Mouse (Mus musculus) forebrain, embryonic 11.5 days (tissue): ENCODE measurements around the gene Fxyd1. TPM values are rescaled to one million over a fixed set of nuclear protein-coding genes. Genes with fewer than 3 reads are reported as not detected.

Source experiments
- ATAC-seq: fragments of 200-750 bp; cut with Nextera tagmentation; replicated peaks from 2 replicates; pipeline ENCODE4 v1.8.0; 2017; ENCODE audit warnings: moderate TSS enrichment; ENCODE audit not compliant: low FRiP score
- DNase-seq: peaks from one replicate; pipeline ENCODE4 v3.0.0-alpha.2; 2017; ENCODE audit warnings: low spot score
- H3K27ac ChIP-seq: fragments of 300-500 bp; sonication (generic); 2 replicates; pipeline ENCODE4 v1.5.1; 2014; ENCODE audit warnings: low read depth, low read length
- H3K27me3 ChIP-seq: fragments of 300-500 bp; sonication (generic); 2 replicates; pipeline ENCODE4 v1.6.1; 2014; ENCODE audit warnings: mild to moderate bottlenecking, low read length, mixed read lengths; ENCODE audit not compliant: control insufficient read depth, insufficient read depth
- H3K36me3 ChIP-seq: fragments of 300-500 bp; sonication (generic); 2 replicates; pipeline ENCODE4 v1.6.1; 2014; ENCODE audit warnings: mild to moderate bottlenecking, low read length, moderate library complexity, mixed read lengths; ENCODE audit not compliant: control insufficient read depth, insufficient read depth
- H3K4me1 ChIP-seq: fragments of 300-500 bp; sonication (generic); replicated peaks from 2 replicates; pipeline ENCODE4 v1.6.1; 2014; ENCODE audit warnings: low read length, mixed read lengths; ENCODE audit not compliant: control insufficient read depth, insufficient read depth
- H3K4me2 ChIP-seq: fragments of 300-500 bp; sonication (generic); 2 replicates; pipeline ENCODE4 v1.6.1; 2014; ENCODE audit warnings: low read depth, mild to moderate bottlenecking, low read length, moderate library complexity, mixed read lengths; ENCODE audit not compliant: severe bottlenecking
- H3K4me3 ChIP-seq: fragments of 300-500 bp; sonication (generic); 2 replicates; pipeline ENCODE4 v1.5.1; 2014; ENCODE audit warnings: low read depth, low read length
- H3K9ac ChIP-seq: fragments of 300-500 bp; sonication (generic); 2 replicates; pipeline ENCODE4 v1.6.1; 2014; ENCODE audit warnings: low read length
- H3K9me3 ChIP-seq: fragments of 300-500 bp; sonication (generic); 2 replicates; pipeline ENCODE4 v1.6.1; 2016; ENCODE audit warnings: low read length, mixed read lengths; ENCODE audit not compliant: control insufficient read depth
- WGBS: fragments of 180-500 bp; shearing (Covaris S2); extraction: QIAGEN DNeasy Blood & Tissue Kit; methylation state at CpG from one replicate; pipeline ENCODE4 v1.1.7; 2014; 5-methylcytosine and 5-hydroxymethylcytosine counted together
- polyA plus RNA-seq: library from polyadenylated mRNA; unstranded; fragments of >200 nt; fragmentation: Nextera tagmentation; extraction: Ambion mirVana; gene quantifications from 2 replicates; pipeline ENCODE4 v1.2.1, GENCODE M21; 2014

Gene Fxyd1
- polyA plus RNA-seq, 1 experiment from 2014 or later: 2.9 TPM

- WGBS: 25% methylated on average over 12 of the region's 12 CpGs
- H3K4me2 ChIP-seq: no peak overlapping the region
- no peak for ATAC-seq
These were observed 37.9 kb upstream of the Fxyd1 start for GRCm38 (mm10) chr7:31094774-31095501.

DNA sequence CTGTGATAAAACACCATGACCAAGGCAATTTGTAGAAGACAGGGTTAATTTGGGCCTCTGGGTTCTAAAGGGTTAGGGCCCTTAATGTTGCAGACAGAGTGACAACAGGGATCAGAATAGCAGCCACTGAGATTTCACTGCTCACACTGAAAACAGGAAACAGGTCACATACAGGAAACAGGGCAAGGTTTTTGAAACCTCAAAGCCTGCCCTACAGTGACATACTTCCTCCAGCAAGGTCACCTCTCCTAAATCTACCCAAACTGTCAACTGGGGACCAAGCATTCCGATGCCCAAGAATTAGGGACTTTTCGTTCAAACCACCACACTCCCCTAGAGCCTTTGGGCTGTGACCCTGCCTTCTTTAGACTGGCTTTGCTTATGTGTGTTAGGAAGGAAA, 32.7 kb upstream of the Fxyd1 start:
- H3K27me3 ChIP-seq: no peaks in the 10 kb centered on the region
- DNase-seq (no peak), ATAC-seq (no peak)
- H3K27ac ChIP-seq: no peak overlapping the region
- H3K4me3 ChIP-seq: no peak overlapping the region
- no peaks in the 10 kb centered on the region for H3K36me3 ChIP-seq
- 0 out of 2 replicates have a peak, but pooled peaks cover 3% of the 10 kb centered on the region for H3K4me1 ChIP-seq
- H3K4me2 ChIP-seq: no peak overlapping the region
- 98% methylated on average over 2 of the region's 2 CpGs for WGBS
- H3K9ac ChIP-seq: no peak overlapping the region
- no peaks in the 10 kb centered on the region for H3K9me3 ChIP-seq

More at GRCm38 (mm10) chr7:31094774-31095501, 37.9 kb upstream of the Fxyd1 start:
- H3K4me1 ChIP-seq: no peaks in the 10 kb centered on the region
- no peak overlapping the region for H3K27ac ChIP-seq
- H3K9ac ChIP-seq: no peak overlapping the region
- H3K36me3 ChIP-seq: no peaks in the 10 kb centered on the region
- no peak overlapping the region for H3K4me3 ChIP-seq
- no peaks in the 10 kb centered on the region for H3K9me3 ChIP-seq
- no peak for DNase-seq
- no peaks in the 10 kb centered on the region for H3K27me3 ChIP-seq

- no peaks in the 10 kb centered on the region for H3K9me3 ChIP-seq
- ATAC-seq (no peak), DNase-seq (no peak)
- WGBS: 60% methylated on average over 3 of the region's 3 CpGs
- no peak overlapping the region for H3K4me3 ChIP-seq
- H3K4me1 ChIP-seq: 0 out of 2 replicates have a peak, but pooled peaks cover 3% of the 10 kb centered on the region
- H3K27me3 ChIP-seq: no peaks in the 10 kb centered on the region
- H3K36me3 ChIP-seq: no peaks in the 10 kb centered on the region
- no peak overlapping the region for H3K9ac ChIP-seq
- no peak overlapping the region for H3K27ac ChIP-seq
- H3K4me2 ChIP-seq: no peak overlapping the region
These were observed 31.2 kb upstream of the Fxyd1 start for GRCm38 (mm10) chr7:31088206-31088605.

GRCm38 (mm10) chr7:31087262-31087661, 30.3 kb upstream of the Fxyd1 start:
- WGBS: 84% methylated on average over 2 of the region's 2 CpGs
- no peak for DNase-seq

GRCm38 (mm10) chr7:31086175-31086755, 29.3 kb upstream of the Fxyd1 start:
- no peaks in the 10 kb centered on the region for H3K9me3 ChIP-seq
- H3K36me3 ChIP-seq: no peaks in the 10 kb centered on the region
- 0 out of 2 replicates have a peak, but pooled peaks cover 3% of the 10 kb centered on the region for H3K4me1 ChIP-seq
- H3K27ac ChIP-seq: no peak overlapping the region
- 93% methylated on average over 9 of the region's 9 CpGs for WGBS
- ATAC-seq (no peak), DNase-seq (no peak)
- no peak overlapping the region for H3K4me2 ChIP-seq
- H3K9ac ChIP-seq: no peak overlapping the region
- H3K27me3 ChIP-seq: no peaks in the 10 kb centered on the region
- H3K4me3 ChIP-seq: no peak overlapping the region

More at GRCm38 (mm10) chr7:31087262-31087661, 30.3 kb upstream of the Fxyd1 start:
- no peaks in the 10 kb centered on the region for H3K36me3 ChIP-seq
- no peak overlapping the region for H3K4me2 ChIP-seq
- H3K27me3 ChIP-seq: no peaks in the 10 kb centered on the region
- H3K9ac ChIP-seq: no peak overlapping the region
- H3K4me3 ChIP-seq: no peak overlapping the region
- H3K4me1 ChIP-seq: 0 out of 2 replicates have a peak, but pooled peaks cover 3% of the 10 kb centered on the region
- no peak for ATAC-seq
- no peak overlapping the region for H3K27ac ChIP-seq
- no peaks in the 10 kb centered on the region for H3K9me3 ChIP-seq

DNA sequence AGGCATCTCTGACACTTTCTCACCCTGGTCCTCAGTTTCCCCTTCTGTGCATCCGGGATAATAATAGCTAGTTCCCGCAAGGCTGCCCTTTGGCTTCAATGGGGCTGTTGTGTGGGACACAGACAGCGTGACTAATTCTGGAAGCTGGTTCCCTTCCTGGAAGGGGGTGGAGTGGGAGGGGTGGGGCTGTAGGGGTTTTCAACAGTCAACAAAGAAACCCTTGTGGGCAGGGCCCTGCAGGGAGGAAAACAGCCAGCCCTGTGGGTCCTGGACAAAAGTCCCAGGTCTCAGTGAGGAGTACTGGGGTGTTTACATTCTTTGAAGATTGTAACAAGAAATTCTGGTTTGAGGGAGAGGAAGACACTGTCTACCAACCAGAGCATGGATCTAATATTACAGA, 28.2 kb upstream of the Fxyd1 start:
- Histone ChIP-seq H3K4me3 (no peak overlapping the region), H3K9me3 (no peaks in the 10 kb centered on the region), H3K36me3 (no peaks in the 10 kb centered on the region), H3K27ac (no peak overlapping the region), H3K9ac (no peak overlapping the region), H3K4me1 (0 out of 2 replicates have a peak, but pooled peaks cover 3% of the 10 kb centered on the region), H3K4me2 (no peak overlapping the region), H3K27me3 (no peaks in the 10 kb centered on the region)
- no peak for DNase-seq
- ATAC-seq: 0 out of 2 replicates have a peak, but pooled peaks have one; percentile 27
- WGBS: 24% methylated on average over 3 of the region's 3 CpGs

DNA sequence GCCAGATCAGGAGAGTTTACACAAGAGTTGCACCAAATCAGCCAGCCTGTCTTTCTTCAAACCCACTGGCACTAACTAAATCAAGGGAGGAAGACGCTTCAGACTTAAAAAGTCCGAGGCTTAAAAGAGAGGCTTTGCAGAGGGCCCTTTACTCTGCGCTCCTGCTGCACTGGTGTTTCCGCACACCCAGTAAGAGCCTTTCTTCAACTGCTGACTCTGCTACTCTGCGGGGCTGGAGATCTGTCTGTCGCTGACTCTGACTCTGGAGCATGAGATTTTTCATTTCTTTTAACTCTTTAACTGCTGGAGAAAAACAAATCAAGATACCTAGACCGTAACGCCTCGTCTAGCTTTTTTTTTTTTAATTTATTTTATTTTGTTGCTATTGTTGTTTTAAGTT, 27.1 kb upstream of the Fxyd1 start:
- Histone ChIP-seq H3K4me3 (no peak overlapping the region), H3K27ac (no peak overlapping the region), H3K36me3 (no peaks in the 10 kb centered on the region), H3K27me3 (no peaks in the 10 kb centered on the region), H3K4me1 (0 out of 2 replicates have a peak, but pooled peaks cover 3% of the 10 kb centered on the region), H3K4me2 (no peak overlapping the region), H3K9ac (no peak overlapping the region), H3K9me3 (no peaks in the 10 kb centered on the region)
- ATAC-seq (no peak), DNase-seq (no peak)
- 57% methylated on average over 9 of the region's 9 CpGs for WGBS

GRCm38 (mm10) chr7:31082831-31083588, 26.0 kb upstream of the Fxyd1 start:
- DNase-seq (no peak), ATAC-seq (no peak)
- Histone ChIP-seq H3K4me1 (0 out of 2 replicates have a peak, but pooled peaks cover 3% of the 10 kb centered on the region), H3K36me3 (no peaks in the 10 kb centered on the region), H3K27ac (no peak overlapping the region), H3K9me3 (no peaks in the 10 kb centered on the region), H3K4me2 (no peak overlapping the region), H3K27me3 (no peaks in the 10 kb centered on the region), H3K9ac (no peak overlapping the region), H3K4me3 (no peak overlapping the region)
- WGBS: 61% methylated on average over 14 of the region's 14 CpGs
